Mouse (Mus musculus) CH12.LX (cell line): ENCODE data around the gene Ehf. TPM values are rescaled to one million over a fixed set of nuclear protein-coding genes. Genes with fewer than 3 reads are reported as not detected.

Experiments used
- DNase-seq: peaks from one replicate; pipeline ENCODE4 v3.0.0-alpha.2; 2013; ENCODE audit errors: extremely low read depth
- H3K27ac ChIP-seq: 2 replicates; pipeline ENCODE4 v1.5.1; 2012; ENCODE audit warnings: low read depth, mild to moderate bottlenecking, control low read depth, moderate library complexity; ENCODE audit not compliant: insufficient read depth
- H3K27me3 ChIP-seq: replicated peaks from 2 replicates; pipeline ENCODE3; 2012; ENCODE audit warnings: inconsistent platforms
- H3K36me3 ChIP-seq, 2 experiments: replicated peaks in 1 of 2; 2 replicates each; pipeline versions ENCODE3 to v1.6.1; 2012; ENCODE audit warnings: inconsistent platforms in 1 of 2, low read length in 1 of 2, mild to moderate bottlenecking in 1 of 2, mixed read lengths in 1 of 2, moderate library complexity in 1 of 2; ENCODE audit not compliant: control insufficient read depth in 1 of 2, insufficient read depth in 1 of 2
- H3K4me1 ChIP-seq, 2 experiments: 2 replicates each; pipeline ENCODE4 v1.6.1; 2012; ENCODE audit warnings: inconsistent platforms in 1 of 2, moderate library complexity in 1 of 2; ENCODE audit not compliant: insufficient read depth in 2 of 2, control insufficient read depth in 1 of 2
- H3K4me2 ChIP-seq: 2 replicates; pipeline ENCODE4 v1.6.1; 2012; ENCODE audit warnings: low read depth, mild to moderate bottlenecking, control low read depth; ENCODE audit not compliant: poor library complexity, insufficient read depth, severe bottlenecking
- H3K4me3 ChIP-seq, 3 experiments: fragments of 150-350 bp in 1 of 3; sonication (generic) in 1 of 3; replicated peaks in 1 of 3; 2 replicates each; pipeline versions ENCODE3 to v1.5.1; 2011 to 2012; ENCODE audit warnings: low read depth in 2 of 3, low read length in 2 of 3, mild to moderate bottlenecking in 2 of 3, moderate library complexity in 2 of 3, control low read depth in 1 of 3, improper control_type of control experiment in 1 of 3, inconsistent platforms in 1 of 3, mixed read lengths in 1 of 3; ENCODE audit not compliant: poor library complexity in 1 of 3
- H3K79me2 ChIP-seq: replicated peaks from 2 replicates; pipeline ENCODE4 v1.6.1; 2012; ENCODE audit warnings: mild to moderate bottlenecking, moderate library complexity; ENCODE audit not compliant: control insufficient read depth, poor library complexity, insufficient read depth, severe bottlenecking; ENCODE audit errors: extremely low read depth
- H3K9ac ChIP-seq: 2 replicates; pipeline ENCODE4 v1.6.1; 2012; ENCODE audit warnings: low read depth, mild to moderate bottlenecking, control low read depth, moderate library complexity; ENCODE audit not compliant: insufficient read depth
- H3K9me3 ChIP-seq: replicated peaks from 2 replicates; pipeline ENCODE3; 2012; ENCODE audit warnings: low read length, inconsistent platforms, mixed read lengths
- BHLHE40 ChIP-seq: IDR thresholded peaks from 2 replicates; pipeline ENCODE4 v1.6.1; 2011; ENCODE audit warnings: mild to moderate bottlenecking, low read depth, low read length, improper control_type of control experiment
- CHD2 ChIP-seq: IDR thresholded peaks from 2 replicates; pipeline ENCODE4 v1.6.1; 2011; ENCODE audit warnings: low read length, improper control_type of control experiment
- CTCF ChIP-seq, 2 experiments: IDR thresholded peaks in 1 of 2; conservative IDR thresholded peaks in 1 of 2; 2 replicates each; pipeline ENCODE4 v1.5.1; 2011 to 2012; ENCODE audit warnings: low read depth in 2 of 2, low read length in 2 of 2, improper control_type of control experiment in 1 of 2, inconsistent platforms in 1 of 2, mild to moderate bottlenecking in 1 of 2, moderate library complexity in 1 of 2
- E2F4 ChIP-seq: IDR thresholded peaks from 2 replicates; pipeline ENCODE4 v1.6.1; 2011; ENCODE audit warnings: low read depth, low read length, improper control_type of control experiment; ENCODE audit not compliant: insufficient replicate concordance
- EP300 ChIP-seq: IDR thresholded peaks from 2 replicates; pipeline ENCODE4 v1.6.1; 2011; ENCODE audit warnings: low read length, improper control_type of control experiment
- ETS1 ChIP-seq: conservative IDR thresholded peaks from 2 replicates; pipeline ENCODE4 v1.6.1; 2012; ENCODE audit warnings: low read depth, mild to moderate bottlenecking, inconsistent platforms, low read length, improper control_type of control experiment, moderate library complexity
- GABPA ChIP-seq: IDR thresholded peaks from 2 replicates; pipeline ENCODE4 v1.6.1; 2012; ENCODE audit warnings: low read depth, low read length, improper control_type of control experiment, inconsistent platforms; ENCODE audit not compliant: insufficient replicate concordance
- HCFC1 ChIP-seq: IDR thresholded peaks from 2 replicates; pipeline ENCODE4 v1.6.1; 2012; ENCODE audit warnings: low read depth, mild to moderate bottlenecking, inconsistent platforms, low read length, improper control_type of control experiment
- IRF4 ChIP-seq: IDR thresholded peaks from 2 replicates; pipeline ENCODE4 v1.6.1; 2014; ENCODE audit warnings: low read depth, mild to moderate bottlenecking, inconsistent platforms, low read length, improper control_type of control experiment
- JUN ChIP-seq: IDR thresholded peaks from 2 replicates; pipeline ENCODE4 v1.6.1; 2011; ENCODE audit warnings: low read depth, mild to moderate bottlenecking, low read length, improper control_type of control experiment, moderate library complexity; ENCODE audit not compliant: insufficient read depth
- JUND ChIP-seq: conservative IDR thresholded peaks from 2 replicates; pipeline ENCODE4 v1.6.1; 2011; ENCODE audit warnings: low read depth, low read length, improper control_type of control experiment
- KAT2A ChIP-seq: IDR thresholded peaks from 2 replicates; pipeline ENCODE4 v1.6.1; 2012; ENCODE audit warnings: low read length, improper control_type of control experiment, inconsistent platforms; ENCODE audit not compliant: insufficient replicate concordance
- MAFK ChIP-seq: IDR thresholded peaks from 2 replicates; pipeline ENCODE4 v1.6.1; 2011; ENCODE audit warnings: low read length, improper control_type of control experiment; ENCODE audit not compliant: insufficient replicate concordance
- MAX ChIP-seq: IDR thresholded peaks from 2 replicates; pipeline ENCODE4 v1.6.1; 2011; ENCODE audit warnings: low read length, improper control_type of control experiment
- MYC ChIP-seq: IDR thresholded peaks from 2 replicates; pipeline ENCODE4 v1.6.1; 2011; ENCODE audit warnings: low read depth, mild to moderate bottlenecking, improper control_type of control experiment, low read length
- NELFE ChIP-seq: IDR thresholded peaks from 2 replicates; pipeline ENCODE4 v1.6.1; 2011; ENCODE audit warnings: low read depth, low read length, improper control_type of control experiment
- NRF1 ChIP-seq: IDR thresholded peaks from 2 replicates; pipeline ENCODE4 v1.6.1; 2014; ENCODE audit warnings: low read depth, mild to moderate bottlenecking, inconsistent platforms, low read length, improper control_type of control experiment, moderate library complexity
- PAX5 ChIP-seq: IDR thresholded peaks from 2 replicates; pipeline ENCODE4 v1.6.1; 2012; ENCODE audit warnings: low read length, inconsistent platforms, mixed read lengths
- POLR2A ChIP-seq: IDR thresholded peaks from 2 replicates; pipeline ENCODE4 v1.6.1; 2011; ENCODE audit warnings: low read depth, mild to moderate bottlenecking, improper control_type of control experiment, low read length
- POLR2AphosphoS2 ChIP-seq: IDR thresholded peaks from 2 replicates; pipeline ENCODE4 v1.6.1; 2011; ENCODE audit warnings: low read depth, low read length, improper control_type of control experiment
- RAD21 ChIP-seq: IDR thresholded peaks from 2 replicates; pipeline ENCODE4 v1.6.1; 2011; ENCODE audit warnings: low read depth, mild to moderate bottlenecking, low read length, improper control_type of control experiment, moderate library complexity
- RCOR1 ChIP-seq: conservative IDR thresholded peaks from 2 replicates; pipeline ENCODE4 v1.6.1; 2012; ENCODE audit warnings: low read depth, mild to moderate bottlenecking, inconsistent platforms, low read length, improper control_type of control experiment
- TCF12 ChIP-seq: IDR thresholded peaks from 2 replicates; pipeline ENCODE4 v1.6.1; 2014; ENCODE audit warnings: low read depth, mild to moderate bottlenecking, inconsistent platforms, low read length, improper control_type of control experiment
- USF1 ChIP-seq: IDR thresholded peaks from 2 replicates; pipeline ENCODE4 v1.6.1; 2014; ENCODE audit warnings: low read depth, mild to moderate bottlenecking, inconsistent platforms, low read length, improper control_type of control experiment
- USF2 ChIP-seq: conservative IDR thresholded peaks from 2 replicates; pipeline ENCODE4 v1.6.1; 2011; ENCODE audit warnings: low read depth, low read length, improper control_type of control experiment
- ZC3H11A ChIP-seq: IDR thresholded peaks from 2 replicates; pipeline ENCODE4 v1.6.1; 2012; ENCODE audit warnings: low read depth, mild to moderate bottlenecking, inconsistent platforms, low read length, improper control_type of control experiment
- ZKSCAN1 ChIP-seq: IDR thresholded peaks from 2 replicates; pipeline ENCODE4 v1.6.1; 2012; ENCODE audit warnings: low read depth, inconsistent platforms, low read length, improper control_type of control experiment, borderline replicate concordance
- ZMIZ1 ChIP-seq: IDR thresholded peaks from 2 replicates; pipeline ENCODE4 v1.6.1; 2012; ENCODE audit warnings: low read depth, mild to moderate bottlenecking, inconsistent platforms, low read length, improper control_type of control experiment
- dilution Hi-C: fragments of 300-500 bp; cut with MboI; formaldehyde crosslinking; loops from 2 replicates; pipeline ENCODE4 v1.14.3; 2020; ENCODE audit warnings: low sequenced_read_pairs; ENCODE audit not compliant: extremely low pct_unique_long_range_greater_than_20kb, extremely low pct_ligation_motif_present
- in situ Hi-C: fragments of 300-500 bp; cut with MboI; formaldehyde crosslinking; loops from 3 replicates; pipeline ENCODE4 v1.14.3; 2019; ENCODE audit warnings: low sequenced_read_pairs, low pct_ligation_motif_present, low pct_unique_long_range_greater_than_20kb, mixed read lengths
- polyA plus RNA-seq: library from polyadenylated mRNA; unstranded; fragments of >175 nt; gene quantifications from 2 replicates; pipeline ENCODE4 v1.2.1, GENCODE M21; 2012; ENCODE audit warnings: low read depth; ENCODE audit not compliant: insufficient read length
- total RNA-seq, 2 experiments: library from RNA; depleted of rRNA; stranded (reverse); fragments of 300-350 nt in 1 of 2; fragments of >200 nt in 1 of 2; gene quantifications; 2 replicates each; pipeline ENCODE4 v1.2.3; 2012 to 2014

Gene Ehf
- total and polyA plus RNA-seq, 3 experiments: 0.63 to 0.64 TPM; not detected in 1

DNA sequence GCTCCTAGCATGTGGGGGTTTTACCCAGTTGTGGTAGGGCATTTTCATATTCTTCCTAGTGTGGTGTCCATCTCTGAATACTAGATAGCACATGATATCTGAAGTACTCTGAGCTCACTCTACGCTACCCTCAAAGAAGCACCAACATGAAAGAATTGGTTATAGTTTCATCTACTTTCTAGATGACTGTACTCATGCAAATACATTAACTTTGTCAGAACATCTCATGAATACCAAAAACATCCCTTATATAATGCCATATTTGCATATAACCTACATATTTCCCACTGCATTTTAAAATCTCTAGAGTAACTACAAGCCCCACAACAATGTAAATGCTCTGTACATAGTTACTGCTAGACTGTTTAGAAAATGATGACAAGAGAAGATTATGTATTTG, 23.2 kb downstream of the Ehf start:
- dilution Hi-C loops: no loop called here
- in situ Hi-C loops: no loop called here
- Histone ChIP-seq H3K36me3 (no peaks in the 10 kb centered on the region), H3K79me2 (no peaks in the 10 kb centered on the region), H3K4me3 (no peak overlapping the region), H3K27ac (no peak overlapping the region), H3K27me3 (no peaks in the 10 kb centered on the region), H3K4me2 (no peak overlapping the region), H3K9ac (no peak overlapping the region), H3K9me3 (no peaks in the 10 kb centered on the region), H3K4me1 (peaks cover 2 to 51% of the 10 kb centered on the region in 2 experiments; a peak in 3 of 4 replicates)
- TF ChIP-seq NELFE: no peak
- no peak for TF ChIP-seq PAX5
- TF ChIP-seq EP300: 0 out of 2 replicates have a peak, but pooled peaks have one; percentile 31
- TF ChIP-seq ETS1: no peak
- no peak for TF ChIP-seq CTCF (conservative IDR thresholded peaks at IDR 0.05 in 1 of 2, IDR thresholded peaks at IDR 0.05 in 1 of 2; ENCODE audit: low read depth in 2 of 2, low read length in 2 of 2)
- TF ChIP-seq BHLHE40: no peak
- no peak for TF ChIP-seq RCOR1
- TF ChIP-seq CHD2: no peak
- no peak for TF ChIP-seq ZMIZ1
- no peak for TF ChIP-seq USF1
- TF ChIP-seq MYC: no peak
- no peak for TF ChIP-seq USF2
- TF ChIP-seq TCF12: no peak
- TF ChIP-seq HCFC1: no peak
- peak; percentile 59 for TF ChIP-seq JUND
- TF ChIP-seq GABPA: no peak
- TF ChIP-seq POLR2AphosphoS2: no peak
- no peak for TF ChIP-seq MAFK
- TF ChIP-seq KAT2A: no peak
- no peak for TF ChIP-seq NRF1
- no peak for TF ChIP-seq POLR2A
- TF ChIP-seq MAX: no peak
- TF ChIP-seq ZKSCAN1: no peak
- no peak for TF ChIP-seq E2F4
- peak; percentile 19; the same call in 1 of the 2 replicates for TF ChIP-seq IRF4
- no peak for TF ChIP-seq ZC3H11A
- no peak for TF ChIP-seq RAD21
- TF ChIP-seq JUN: peak; percentile 13; the same call in 1 of the 2 replicates
- DNase-seq: no peak
